Mouse (Mus musculus): ENCODE data around the gene Ptpre.

DNA sequence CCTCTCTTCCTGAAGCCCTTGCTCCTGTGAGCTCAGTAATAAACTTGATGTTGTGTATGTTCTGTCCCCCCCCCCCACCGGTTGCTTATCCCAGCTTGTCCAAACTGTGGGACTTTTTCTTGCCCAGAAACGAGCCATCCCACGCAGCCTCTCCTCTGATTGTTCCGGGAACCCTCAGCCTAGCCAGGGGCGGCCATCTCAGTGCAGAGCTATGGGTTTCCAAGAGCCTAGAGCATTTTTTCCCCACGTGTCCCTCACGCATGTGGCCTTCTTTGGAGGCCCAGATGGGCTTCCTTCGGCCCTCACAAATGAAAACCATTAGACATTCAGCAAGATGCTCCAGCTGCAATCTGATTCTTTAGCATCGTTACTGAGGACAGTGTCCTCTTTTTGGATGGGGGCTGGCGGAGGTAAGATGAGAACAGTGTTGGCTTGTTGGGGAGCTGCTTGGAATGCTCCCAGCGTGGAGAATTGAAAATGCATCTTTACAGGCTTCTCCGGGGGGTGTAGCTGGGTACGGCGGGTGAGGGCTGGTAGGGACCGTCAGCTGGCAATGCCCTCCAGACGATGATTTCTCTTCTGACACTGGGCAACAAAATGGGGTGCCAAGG, 41.5 kb downstream of the Ptpre start:
- TF ChIP-seq EP300 (optimal IDR thresholded peaks at IDR 0.05) (no peak), CTCF (IDR thresholded peaks at IDR 0.05; ENCODE audit: low read depth) (no peak)

Data from stomach, postnatal 0 days (tissue).